Mouse (Mus musculus) kidney, postnatal 0 days (tissue): ENCODE data around the gene Chrm5. TPM values are rescaled to one million over a fixed set of nuclear protein-coding genes. Genes with fewer than 3 reads are reported as not detected.

Source experiments
- ATAC-seq: fragments of 200-750 bp; cut with Nextera tagmentation; replicated peaks from 2 replicates; pipeline ENCODE4 v1.8.0; 2017; ENCODE audit warnings: low read depth, moderate number of reproducible peaks, moderate TSS enrichment, moderate library complexity; ENCODE audit not compliant: low FRiP score
- DNase-seq: peaks from one replicate; pipeline ENCODE4 v3.0.0-alpha.2; 2016; ENCODE audit warnings: low spot score
- H3K27ac ChIP-seq: fragments of 300-500 bp; sonication (generic); 2 replicates; pipeline ENCODE4 v1.5.1; 2014; ENCODE audit warnings: mild to moderate bottlenecking
- H3K27me3 ChIP-seq: fragments of 300-500 bp; sonication (generic); 2 replicates; pipeline ENCODE4 v1.6.1; 2014; ENCODE audit warnings: low read length, mixed read lengths; ENCODE audit not compliant: insufficient read depth
- H3K36me3 ChIP-seq: fragments of 300-500 bp; sonication (generic); 2 replicates; pipeline ENCODE4 v1.6.1; 2014; ENCODE audit warnings: low read length, mixed read lengths; ENCODE audit not compliant: insufficient read depth
- H3K4me1 ChIP-seq: fragments of 300-500 bp; sonication (generic); replicated peaks from 2 replicates; pipeline ENCODE4 v1.6.1; 2014; ENCODE audit warnings: antibody characterized with exemption, low read length, mixed read lengths; ENCODE audit not compliant: insufficient read depth
- H3K4me2 ChIP-seq: fragments of 300-500 bp; sonication (generic); 2 replicates; pipeline ENCODE4 v1.6.1; 2014; ENCODE audit warnings: mild to moderate bottlenecking, low read length, moderate library complexity, mixed read lengths
- H3K4me3 ChIP-seq: fragments of 300-500 bp; sonication (generic); replicated peaks from 2 replicates; pipeline ENCODE4 v1.5.1; 2014; ENCODE audit warnings: low read depth, low read length
- H3K9ac ChIP-seq: fragments of 300-500 bp; sonication (generic); 2 replicates; pipeline ENCODE4 v1.6.1; 2014; ENCODE audit warnings: low read depth, low read length
- H3K9me3 ChIP-seq: fragments of 300-500 bp; sonication (generic); replicated peaks from 2 replicates; pipeline ENCODE4 v1.6.1; 2016; ENCODE audit warnings: low read length, inconsistent platforms, mixed read lengths
- CTCF ChIP-seq: IDR thresholded peaks from 2 replicates; pipeline ENCODE4 v1.5.1; 2016; ENCODE audit warnings: antibody characterized with exemption, low read depth, mild to moderate bottlenecking, moderate library complexity
- WGBS: fragments of 180-500 bp; shearing (Covaris S2); extraction: QIAGEN DNeasy Blood & Tissue Kit; methylation state at CpG from one replicate; pipeline ENCODE4 v1.1.7; 2014; 5-methylcytosine and 5-hydroxymethylcytosine counted together
- polyA plus RNA-seq: library from polyadenylated mRNA; unstranded; fragments of >200 nt; fragmentation: Nextera tagmentation; extraction: Ambion mirVana; gene quantifications from 2 replicates; pipeline ENCODE4 v1.2.1, GENCODE M21; 2015

Chrm5 gene
- polyA plus RNA-seq, result not detected in 2 replicates

- DNase-seq, result no peak
- no peak within 1 kb of the TSS for H3K4me2 ChIP-seq
- no peaks in the 10 kb centered on the region for H3K36me3 ChIP-seq
- TF ChIP-seq CTCF, result no peak
- H3K4me3 ChIP-seq, result no peak within 1 kb of the TSS
- no peak within 1 kb of the TSS for H3K9ac ChIP-seq
- no peaks in the 10 kb centered on the region for H3K27me3 ChIP-seq
- no peaks in the 10 kb centered on the region for H3K9me3 ChIP-seq
- H3K27ac ChIP-seq, result no peak within 1 kb of the TSS
- no peak for ATAC-seq
- no peaks in the 10 kb centered on the region for H3K4me1 ChIP-seq
- WGBS, result 83% methylated on average over 5 of the region's 5 CpGs
Observed at GRCm38 (mm10) chr2:112480669-112481068, at the start of gene Chrm5. Gene Chrm5, minus strand, starts transcription at chr2:112480769.

- Histone ChIP-seq H3K36me3 (no peaks in the 10 kb centered on the region), H3K4me3 (no peak overlapping the region), H3K27me3 (no peaks in the 10 kb centered on the region), H3K9ac (no peak overlapping the region), H3K4me2 (no peak overlapping the region), H3K4me1 (no peaks in the 10 kb centered on the region), H3K9me3 (no peaks in the 10 kb centered on the region), H3K27ac (no peak overlapping the region)
- WGBS, result 95% methylated on average over 3 of the region's 3 CpGs
- DNase-seq (peak; percentile 20), ATAC-seq (no peak)
- TF ChIP-seq CTCF, result peak; percentile 19; the same call in 1 of the 2 replicates
Observed at GRCm38 (mm10) chr2:112526933-112527332, 46.4 kb upstream of the Chrm5 start.

GRCm38 (mm10) chr2:112520526-112521482 lies 40.2 kb upstream of the Chrm5 start:
- TF ChIP-seq CTCF, result peak; percentile 39; the same call in 1 of the 2 replicates
- Histone ChIP-seq H3K27me3 (no peaks in the 10 kb centered on the region), H3K4me1 (no peaks in the 10 kb centered on the region), H3K36me3 (no peaks in the 10 kb centered on the region), H3K9ac (no peak overlapping the region), H3K4me3 (no peak overlapping the region), H3K27ac (no peak overlapping the region), H3K4me2 (no peak overlapping the region), H3K9me3 (no peaks in the 10 kb centered on the region)
- no peak for ATAC-seq
- DNase-seq, result no peak
- 90% methylated on average over 4 of the region's 4 CpGs for WGBS

GRCm38 (mm10) chr2:112518541-112518940 lies 38.0 kb upstream of the Chrm5 start:
- TF ChIP-seq CTCF, result no peak
- DNase-seq, result no peak
- Histone ChIP-seq H3K9ac (no peak overlapping the region), H3K27me3 (no peaks in the 10 kb centered on the region), H3K4me1 (no peaks in the 10 kb centered on the region), H3K9me3 (no peaks in the 10 kb centered on the region), H3K4me2 (no peak overlapping the region), H3K36me3 (no peaks in the 10 kb centered on the region), H3K27ac (no peak overlapping the region), H3K4me3 (no peak overlapping the region)
- ATAC-seq, result no peak

- WGBS, result 81% methylated on average over 3 of the region's 3 CpGs
- H3K4me1 ChIP-seq, result no peaks in the 10 kb centered on the region
- ATAC-seq (no peak), DNase-seq (no peak)
- H3K36me3 ChIP-seq, result no peaks in the 10 kb centered on the region
- TF ChIP-seq CTCF, result no peak
- no peaks in the 10 kb centered on the region for H3K27me3 ChIP-seq
- no peak overlapping the region for H3K9ac ChIP-seq
- no peak overlapping the region for H3K27ac ChIP-seq
- no peak overlapping the region for H3K4me2 ChIP-seq
- H3K9me3 ChIP-seq, result no peaks in the 10 kb centered on the region
- H3K4me3 ChIP-seq, result no peak overlapping the region
Observed at GRCm38 (mm10) chr2:112517218-112517617, 36.6 kb upstream of the Chrm5 start.

- ATAC-seq (no peak), DNase-seq (no peak)
- 89% methylated on average over 3 of the region's 3 CpGs for WGBS
- Histone ChIP-seq H3K27me3 (no peaks in the 10 kb centered on the region), H3K4me3 (no peak overlapping the region), H3K9me3 (no peaks in the 10 kb centered on the region), H3K4me2 (no peak overlapping the region), H3K4me1 (no peaks in the 10 kb centered on the region), H3K27ac (no peak overlapping the region), H3K36me3 (no peaks in the 10 kb centered on the region), H3K9ac (no peak overlapping the region)
- TF ChIP-seq CTCF, result no peak
Observed at GRCm38 (mm10) chr2:112516728-112517127, 36.2 kb upstream of the Chrm5 start.
